Mouse (Mus musculus) liver, embryonic 16.5 days (tissue): Measurements from ENCODE around the gene Shld1. TPM values are rescaled to one million over a fixed set of nuclear protein-coding genes. Genes with fewer than 3 reads are reported as not detected.
A peak's percentile ranks its signal among the peaks of the same experiment; 100 is the strongest.

Experiments
- ATAC-seq: fragments of 200-750 bp; cut with Nextera tagmentation; 2 replicates; pipeline ENCODE4 v1.8.0; 2017; ENCODE audit warnings: low read depth, mild to moderate bottlenecking, moderate number of reproducible peaks, moderate library complexity
- H3K27ac ChIP-seq: fragments of 300-500 bp; sonication (generic); 2 replicates; pipeline ENCODE4 v1.5.1; 2014; ENCODE audit warnings: mild to moderate bottlenecking, low read length
- H3K27me3 ChIP-seq: fragments of 300-500 bp; sonication (generic); 2 replicates; pipeline ENCODE4 v1.6.1; 2014; ENCODE audit warnings: low read depth, low read length, mixed read lengths; ENCODE audit not compliant: control insufficient read depth, insufficient read depth
- H3K36me3 ChIP-seq: fragments of 300-500 bp; sonication (generic); 2 replicates; pipeline ENCODE4 v1.6.1; 2014; ENCODE audit warnings: mild to moderate bottlenecking; ENCODE audit not compliant: control insufficient read depth, insufficient read depth
- H3K4me1 ChIP-seq: fragments of 300-500 bp; sonication (generic); 2 replicates; pipeline ENCODE4 v1.6.1; 2014; ENCODE audit warnings: low read depth, low read length, mixed read lengths; ENCODE audit not compliant: control insufficient read depth
- H3K4me2 ChIP-seq: fragments of 300-500 bp; sonication (generic); 2 replicates; pipeline ENCODE4 v1.6.1; 2014; ENCODE audit warnings: low read depth, low read length, mixed read lengths
- H3K4me3 ChIP-seq: fragments of 300-500 bp; sonication (generic); 2 replicates; pipeline ENCODE4 v1.5.1; 2014; ENCODE audit warnings: low read depth, mild to moderate bottlenecking, low read length
- H3K9ac ChIP-seq: fragments of 300-500 bp; sonication (generic); 2 replicates; pipeline ENCODE4 v1.6.1; 2014; ENCODE audit warnings: low read depth, low read length
- H3K9me3 ChIP-seq: fragments of 300-500 bp; sonication (generic); replicated peaks from 2 replicates; pipeline ENCODE4 v1.6.1; 2016; ENCODE audit warnings: low read length; ENCODE audit not compliant: control insufficient read depth
- WGBS: fragments of 180-500 bp; shearing (Covaris S2); extraction: QIAGEN DNeasy Blood & Tissue Kit; methylation state at CpG from one replicate; pipeline ENCODE4 v1.1.7; 2014; ENCODE audit not compliant: insufficient replicate concordance; 5-methylcytosine and 5-hydroxymethylcytosine counted together
- polyA plus RNA-seq: library from polyadenylated mRNA; unstranded; fragments of >200 nt; fragmentation: Nextera tagmentation; extraction: Ambion mirVana; gene quantifications from 2 replicates; pipeline ENCODE4 v1.2.1, GENCODE M21; 2015

Gene Shld1
- polyA plus RNA-seq, 1 experiment from 2014 or later = 9.8 TPM

GRCm38 (mm10) chr2:132751141-132752066, 64.7 kb downstream of the Shld1 start:
- no peak for ATAC-seq
- Histone ChIP-seq H3K4me2 (no peak overlapping the region), H3K27me3 (no peaks in the 10 kb centered on the region), H3K9me3 (no peaks in the 10 kb centered on the region), H3K27ac (no peak overlapping the region), H3K9ac (no peak overlapping the region), H3K4me1 (no peaks in the 10 kb centered on the region), H3K4me3 (no peak overlapping the region), H3K36me3 (no peaks in the 10 kb centered on the region)
- WGBS = 65% methylated on average over 15 of the region's 15 CpGs

DNA sequence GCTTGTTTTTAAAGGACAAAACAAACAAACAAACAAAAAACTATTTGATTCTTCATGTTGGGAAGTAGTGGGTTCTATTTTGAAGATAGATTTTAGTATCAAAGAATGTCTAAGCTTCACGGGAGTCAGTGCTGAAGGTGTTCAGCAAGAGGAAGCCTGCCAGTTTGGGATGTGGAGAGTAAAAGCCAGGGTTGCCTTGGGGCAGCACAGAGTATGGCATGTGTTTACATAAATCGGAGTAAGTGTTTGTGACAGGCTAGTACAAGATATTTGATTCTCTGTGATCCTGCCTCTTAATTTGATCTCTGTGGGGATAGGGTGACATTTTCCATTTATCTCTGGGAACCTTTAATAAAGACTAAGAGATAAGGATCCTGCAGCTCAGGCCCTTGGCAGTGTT, 65.7 kb downstream of the Shld1 start:
- ATAC-seq = no peak
- no peak overlapping the region for H3K27ac ChIP-seq
- H3K4me3 ChIP-seq = no peak overlapping the region
- 51% methylated on average over 2 of the region's 2 CpGs for WGBS
- no peaks in the 10 kb centered on the region for H3K27me3 ChIP-seq
- H3K9ac ChIP-seq = no peak overlapping the region
- no peak overlapping the region for H3K4me2 ChIP-seq
- H3K4me1 ChIP-seq = no peaks in the 10 kb centered on the region
- no peaks in the 10 kb centered on the region for H3K36me3 ChIP-seq
- no peaks in the 10 kb centered on the region for H3K9me3 ChIP-seq

GRCm38 (mm10) chr2:132753137-132753536, 66.4 kb downstream of the Shld1 start:
- Histone ChIP-seq H3K4me3 (no peak overlapping the region), H3K4me2 (no peak overlapping the region), H3K4me1 (no peaks in the 10 kb centered on the region), H3K36me3 (no peaks in the 10 kb centered on the region), H3K9me3 (no peaks in the 10 kb centered on the region), H3K27ac (no peak overlapping the region), H3K27me3 (no peaks in the 10 kb centered on the region), H3K9ac (no peak overlapping the region)
- no peak for ATAC-seq
- 46% methylated on average over 3 of the region's 3 CpGs for WGBS

DNA sequence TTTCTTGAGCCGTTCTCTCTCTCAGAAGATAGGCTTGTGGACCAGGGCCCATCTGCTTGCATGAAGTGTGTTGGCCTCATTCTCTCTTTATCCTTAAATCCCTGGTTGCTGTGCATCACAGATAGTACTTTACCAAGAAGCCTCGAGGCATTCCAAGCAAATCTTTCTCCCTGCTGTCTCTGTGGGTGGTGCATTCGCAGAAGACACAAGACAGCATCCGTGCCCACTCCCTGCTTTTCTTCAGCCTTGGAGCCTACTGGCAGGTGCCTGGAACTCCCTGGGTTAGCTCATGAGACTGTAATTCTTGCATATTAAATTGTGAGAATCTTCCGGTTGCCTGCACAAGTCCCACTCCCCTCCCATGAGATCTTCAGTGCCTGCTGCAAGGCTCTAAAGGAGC, 71.2 kb downstream of the Shld1 start:
- no peaks in the 10 kb centered on the region for H3K4me1 ChIP-seq
- 57% methylated on average over 5 of the region's 5 CpGs for WGBS
- H3K4me2 ChIP-seq = no peak overlapping the region
- H3K9ac ChIP-seq = no peak overlapping the region
- no peak for ATAC-seq
- H3K27ac ChIP-seq = no peak overlapping the region
- H3K4me3 ChIP-seq = no peak overlapping the region
- H3K9me3 ChIP-seq = no peaks in the 10 kb centered on the region
- H3K27me3 ChIP-seq = no peaks in the 10 kb centered on the region
- no peaks in the 10 kb centered on the region for H3K36me3 ChIP-seq

- 48% methylated on average over 1 of the region's 1 CpGs for WGBS
- Histone ChIP-seq H3K9ac (no peak overlapping the region), H3K4me3 (no peak overlapping the region), H3K4me1 (no peaks in the 10 kb centered on the region), H3K9me3 (no peaks in the 10 kb centered on the region), H3K27ac (no peak overlapping the region), H3K4me2 (no peak overlapping the region), H3K27me3 (no peaks in the 10 kb centered on the region), H3K36me3 (no peaks in the 10 kb centered on the region)
- ATAC-seq = no peak
These were observed 84.1 kb downstream of the Shld1 start for GRCm38 (mm10) chr2:132770822-132771221.

- H3K4me2 ChIP-seq = peak within 1 kb of the TSS; percentile 51
- H3K9me3 ChIP-seq = no peaks in the 10 kb centered on the region
- H3K4me3 ChIP-seq = peak within 1 kb of the TSS; percentile 32; the same call in 1 of the 2 replicates
- H3K4me1 ChIP-seq = no peaks in the 10 kb centered on the region
- H3K36me3 ChIP-seq = no peaks in the 10 kb centered on the region
- ATAC-seq = no peak
- H3K27ac ChIP-seq = no peak within 1 kb of the TSS
- no peak within 1 kb of the TSS for H3K9ac ChIP-seq
- WGBS = 10% methylated on average over 4 of the region's 4 CpGs
- peaks cover 9% of the 10 kb centered on the region for H3K27me3 ChIP-seq
These were observed 94.2 kb downstream of the Shld1 start, which contains the start of gene Chgb for GRCm38 (mm10) chr2:132780978-132781377. Gene Chgb, plus strand, starts transcription at chr2:132781278.

DNA sequence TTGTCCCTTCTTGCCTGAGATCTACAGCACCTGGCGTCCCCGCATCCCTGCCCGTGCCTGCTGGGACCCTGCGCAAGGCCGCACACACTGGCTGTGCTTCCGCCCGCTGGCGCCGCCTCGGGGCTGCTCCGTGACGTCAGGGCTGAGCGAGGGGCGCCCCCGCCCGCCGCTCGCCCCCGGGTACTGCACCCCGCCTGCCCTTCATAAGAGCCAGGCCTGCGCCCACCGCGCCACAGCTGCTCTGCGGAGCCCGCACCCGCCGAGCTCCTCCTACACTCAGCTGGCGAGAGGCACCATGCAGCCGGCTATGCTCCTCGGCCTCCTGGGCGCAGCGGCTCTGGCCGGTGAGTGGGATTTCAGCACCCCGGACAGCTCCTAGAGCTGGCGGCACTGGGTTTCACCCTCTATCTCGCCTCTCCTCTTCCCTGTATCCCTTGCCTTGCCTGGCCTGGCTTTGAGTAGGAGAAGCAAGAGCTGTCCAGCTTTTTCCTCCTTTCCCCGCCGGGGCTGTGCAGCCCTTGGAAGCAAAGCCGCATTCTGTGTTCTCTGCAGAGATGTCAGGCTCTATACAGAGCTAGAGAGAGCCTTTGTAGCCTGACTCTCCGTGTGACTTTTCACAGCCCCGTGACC, 94.8 kb downstream of the Shld1 start:
- H3K36me3 ChIP-seq = no peaks in the 10 kb centered on the region
- under 1% methylated on average over 40 of the region's 41 CpGs for WGBS
- no peaks in the 10 kb centered on the region for H3K9me3 ChIP-seq
- H3K4me2 ChIP-seq = peak overlapping the region; percentile 51
- ATAC-seq = peak; percentile 67
- H3K27ac ChIP-seq = no peak overlapping the region
- peak overlapping the region; percentile 32; the same call in 1 of the 2 replicates for H3K4me3 ChIP-seq
- peaks cover 9% of the 10 kb centered on the region for H3K27me3 ChIP-seq
- H3K4me1 ChIP-seq = no peaks in the 10 kb centered on the region
- H3K9ac ChIP-seq = no peak overlapping the region

- H3K27ac ChIP-seq = no peak overlapping the region
- H3K4me1 ChIP-seq = no peaks in the 10 kb centered on the region
- ATAC-seq = no peak
- H3K9me3 ChIP-seq = no peaks in the 10 kb centered on the region
- WGBS = 58% methylated on average over 6 of the region's 6 CpGs
- no peak overlapping the region for H3K4me3 ChIP-seq
- no peak overlapping the region for H3K9ac ChIP-seq
- H3K36me3 ChIP-seq = no peaks in the 10 kb centered on the region
- H3K4me2 ChIP-seq = no peak overlapping the region
- peaks cover 9% of the 10 kb centered on the region for H3K27me3 ChIP-seq
These were observed 97.3 kb downstream of the Shld1 start for GRCm38 (mm10) chr2:132784039-132784438.
